Mouse (Mus musculus): ENCODE measurements around the gene Trmt44. TPM values are rescaled to one million over a fixed set of nuclear protein-coding genes. Genes with fewer than 3 reads are reported as not detected.

Gene Trmt44
- polyA plus RNA-seq, 1 experiment from 2014 or later = 7.0 TPM

- WGBS = 83% methylated on average over 11 of the region's 11 CpGs
Measured at GRCm38 (mm10) chr5:35516781-35517180, 58.1 kb downstream of the Trmt44 start.

DNA sequence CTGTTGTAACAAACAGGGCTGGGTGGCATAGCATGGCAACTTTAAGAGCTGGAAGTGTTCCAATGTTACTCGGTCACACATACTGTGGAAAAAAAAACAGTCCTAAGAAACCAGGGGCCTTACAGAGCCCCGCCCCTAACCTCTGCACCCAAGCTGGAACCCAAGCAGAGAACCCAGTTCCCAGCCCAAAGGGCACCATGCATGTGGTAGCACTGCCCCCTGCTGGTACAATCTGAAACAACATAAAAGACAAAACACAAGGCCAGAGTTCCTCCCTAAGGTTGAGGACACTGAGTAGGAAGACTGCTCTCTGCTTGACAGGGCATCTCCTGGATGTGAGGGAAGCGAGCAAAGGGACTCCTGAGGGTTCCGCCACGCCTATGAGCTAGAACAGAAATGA, 64.3 kb downstream of the Trmt44 start:
- 16% methylated on average over 5 of the region's 5 CpGs for WGBS
- no peak overlapping the region for H3K4me2 ChIP-seq (ENCODE audit: low read depth, low read length)
- H3K36me3 ChIP-seq (ENCODE audit: control insufficient read depth, insufficient read depth, low read length) = no peaks in the 10 kb centered on the region
- H3K4me1 ChIP-seq (ENCODE audit: control insufficient read depth, insufficient read depth, low read length) = no peaks in the 10 kb centered on the region
- H3K4me3 ChIP-seq (replicated peaks; ENCODE audit: low read length) = no peak overlapping the region
- H3K9me3 ChIP-seq (replicated peaks; ENCODE audit: control insufficient read depth, low read length) = no peaks in the 10 kb centered on the region
- no peak overlapping the region for H3K27ac ChIP-seq (ENCODE audit: low read length)
- no peak overlapping the region for H3K9ac ChIP-seq (ENCODE audit: low read length)
- no peaks in the 10 kb centered on the region; the same call in 1 of the 2 replicates for H3K27me3 ChIP-seq (ENCODE audit: control insufficient read depth, insufficient read depth, low read length)
- no peak for ATAC-seq (ENCODE audit: insufficient read depth, low FRiP score)

More at GRCm38 (mm10) chr5:35516781-35517180, 58.1 kb downstream of the Trmt44 start:
- H3K27me3 ChIP-seq (ENCODE audit: control insufficient read depth, insufficient read depth, low read length) = no peaks in the 10 kb centered on the region; the same call in 1 of the 2 replicates
- H3K4me2 ChIP-seq (ENCODE audit: low read depth, low read length) = no peak overlapping the region
- H3K27ac ChIP-seq (ENCODE audit: low read length) = no peak overlapping the region
- no peaks in the 10 kb centered on the region for H3K36me3 ChIP-seq (ENCODE audit: control insufficient read depth, insufficient read depth, low read length)
- no peak overlapping the region for H3K4me3 ChIP-seq (replicated peaks; ENCODE audit: low read length)
- H3K4me1 ChIP-seq (ENCODE audit: control insufficient read depth, insufficient read depth, low read length) = no peaks in the 10 kb centered on the region
- no peak for ATAC-seq (ENCODE audit: insufficient read depth, low FRiP score)
- no peak overlapping the region for H3K9ac ChIP-seq (ENCODE audit: low read length)
- no peaks in the 10 kb centered on the region for H3K9me3 ChIP-seq (replicated peaks; ENCODE audit: control insufficient read depth, low read length)

Other genes starting within 250 kb of the Trmt44 start
- gene Hmx1, start 186.0 kb downstream of the Trmt44 start, polyA plus RNA-seq (2015; fragmentation: Nextera tagmentation; extraction: Ambion mirVana) = not detected in 2 replicates
- 11.1 and 12.9 TPM in 2 replicates for gene Cpz, start 49.4 kb downstream of the Trmt44 start, polyA plus RNA-seq (2015; fragmentation: Nextera tagmentation; extraction: Ambion mirVana)
- 15.1 and 15.9 TPM in 2 replicates for gene Acox3, start 8.0 kb upstream of the Trmt44 start, polyA plus RNA-seq (2015; fragmentation: Nextera tagmentation; extraction: Ambion mirVana)
- 67.7 and 77.5 TPM in 2 replicates for gene Htra3, start 104.7 kb upstream of the Trmt44 start, polyA plus RNA-seq (2015; fragmentation: Nextera tagmentation; extraction: Ambion mirVana)
- gene Sh3tc1, start 164.9 kb upstream of the Trmt44 start, polyA plus RNA-seq (2015; fragmentation: Nextera tagmentation; extraction: Ambion mirVana) = 6.2 and 9.1 TPM in 2 replicates
- gene Ablim2, start 182.8 kb upstream of the Trmt44 start, polyA plus RNA-seq (2015; fragmentation: Nextera tagmentation; extraction: Ambion mirVana) = 3.5 and 4.3 TPM in 2 replicates

All from stomach, embryonic 16.5 days (tissue).